Mouse (Mus musculus): ENCODE results near the gene Cers1.

DNA sequence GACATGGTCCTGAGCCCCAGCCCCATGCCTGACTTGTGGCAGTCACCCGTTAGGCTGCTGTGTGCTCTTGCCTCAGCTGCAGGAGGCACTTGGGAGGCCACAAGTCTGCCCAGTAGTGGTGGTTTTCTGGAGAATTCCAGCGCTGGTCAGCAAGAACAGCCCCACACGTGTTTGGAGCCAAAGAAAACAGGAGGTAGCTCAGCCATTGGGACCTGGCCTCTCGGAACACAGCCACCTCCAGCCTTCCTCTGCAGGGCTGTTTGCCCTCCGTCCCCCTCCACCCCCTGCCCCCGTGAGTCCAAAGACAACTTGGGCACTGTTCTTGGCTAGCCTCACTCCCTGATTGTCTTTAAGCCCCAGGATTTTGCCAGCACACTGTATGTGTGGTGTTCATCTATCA is 56.4 kb downstream of the Cers1 start:
- no peak for TF ChIP-seq POLR2A (IDR thresholded peaks at IDR 0.05; ENCODE audit: low read depth, low read length)
- no peak for TF ChIP-seq CTCF (conservative IDR thresholded peaks at IDR 0.05 in 1 of 2, IDR thresholded peaks at IDR 0.05 in 1 of 2; ENCODE audit: low read depth in 2 of 2, low read length in 2 of 2)
- no peak for TF ChIP-seq RAD21 (IDR thresholded peaks at IDR 0.05; ENCODE audit: low read depth, low read length)
- TF ChIP-seq USF2 (conservative IDR thresholded peaks at IDR 0.05; ENCODE audit: low read depth, low read length), result no peak
- no peak for TF ChIP-seq ZNF384 (IDR thresholded peaks at IDR 0.05; ENCODE audit: low read depth, low read length)
- no peak for TF ChIP-seq TCF12 (IDR thresholded peaks at IDR 0.05; ENCODE audit: low read depth, low read length)
- no peak for TF ChIP-seq EP300 (IDR thresholded peaks at IDR 0.05; ENCODE audit: low read length)
- TF ChIP-seq MAZ (IDR thresholded peaks at IDR 0.05; ENCODE audit: low read depth, low read length), result no peak
- TF ChIP-seq BHLHE40 (IDR thresholded peaks at IDR 0.05; ENCODE audit: low read depth, low read length), result no peak
